Mouse (Mus musculus) midbrain, postnatal 0 days (tissue): ENCODE measurements at regions not wholly inside any gene's neighbourhood (a gene's known extent, or its start where the extent isn't known, plus 50 kb on each side); places are given as distances from the start of the nearest gene placed in this dataset.

Experiments used
- ATAC-seq: fragments of 200-750 bp; cut with Nextera tagmentation; 2 replicates; pipeline ENCODE4 v1.8.0; 2017; ENCODE audit warnings: moderate number of reproducible peaks, mild to moderate bottlenecking, moderate TSS enrichment, moderate library complexity; ENCODE audit not compliant: low FRiP score
- DNase-seq: peaks from one replicate; pipeline ENCODE4 v3.0.0-alpha.2; 2015; ENCODE audit warnings: low spot score
- H3K27ac ChIP-seq: fragments of 300-500 bp; sonication (generic); 2 replicates; pipeline ENCODE4 v1.5.1; 2014; ENCODE audit warnings: low read depth, mild to moderate bottlenecking, low read length, mixed read lengths
- H3K27me3 ChIP-seq: fragments of 300-500 bp; sonication (generic); 2 replicates; pipeline ENCODE4 v1.6.1; 2014; ENCODE audit warnings: low read length, control low read depth, mixed read lengths; ENCODE audit not compliant: insufficient read depth
- H3K36me3 ChIP-seq: fragments of 300-500 bp; sonication (generic); 2 replicates; pipeline ENCODE4 v1.6.1; 2014; ENCODE audit warnings: low read length, control low read depth, mixed read lengths; ENCODE audit not compliant: insufficient read depth
- H3K4me1 ChIP-seq: fragments of 300-500 bp; sonication (generic); 2 replicates; pipeline ENCODE4 v1.6.1; 2014; ENCODE audit warnings: mild to moderate bottlenecking, control low read depth, antibody characterized with exemption, low read length, mixed read lengths; ENCODE audit not compliant: insufficient read depth
- H3K4me2 ChIP-seq: fragments of 300-500 bp; sonication (generic); 2 replicates; pipeline ENCODE4 v1.6.1; 2014; ENCODE audit warnings: low read depth, mild to moderate bottlenecking, low read length, mixed read lengths; ENCODE audit not compliant: poor library complexity, severe bottlenecking
- H3K4me3 ChIP-seq: fragments of 300-500 bp; sonication (generic); 2 replicates; pipeline ENCODE4 v1.5.1; 2014; ENCODE audit warnings: low read depth, mild to moderate bottlenecking, low read length, moderate library complexity
- H3K9ac ChIP-seq: fragments of 300-500 bp; sonication (generic); replicated peaks from 2 replicates; pipeline ENCODE4 v1.6.1; 2014; ENCODE audit warnings: mild to moderate bottlenecking, low read length, moderate library complexity, mixed read lengths; ENCODE audit not compliant: poor library complexity, severe bottlenecking
- H3K9me3 ChIP-seq: fragments of 300-500 bp; sonication (generic); 2 replicates; pipeline ENCODE4 v1.6.1; 2016; ENCODE audit warnings: low read length, control low read depth
- CTCF ChIP-seq: IDR thresholded peaks from 2 replicates; pipeline ENCODE4 v1.5.1; 2016; ENCODE audit warnings: antibody characterized with exemption, mild to moderate bottlenecking
- WGBS: fragments of 180-500 bp; shearing (Covaris S2); extraction: QIAGEN DNeasy Blood & Tissue Kit; methylation state at CpG from one replicate; pipeline ENCODE4 v1.1.7; 2014; 5-methylcytosine and 5-hydroxymethylcytosine counted together

GRCm38 (mm10) chr7:87113654-87114053 lies 117.7 kb downstream of the Vmn2r79 start:
- H3K9me3 ChIP-seq = no peaks in the 10 kb centered on the region
- H3K27me3 ChIP-seq = no peaks in the 10 kb centered on the region
- ATAC-seq (peak; percentile 17; the same call in 1 of the 2 replicates), DNase-seq (peak; percentile 92)
- H3K9ac ChIP-seq = no peak overlapping the region
- no peaks in the 10 kb centered on the region for H3K4me1 ChIP-seq
- no peak overlapping the region for H3K27ac ChIP-seq
- TF ChIP-seq CTCF = peak; percentile 88
- no peaks in the 10 kb centered on the region for H3K36me3 ChIP-seq
- WGBS = 3% methylated on average over 4 of the region's 4 CpGs
- H3K4me2 ChIP-seq = no peak overlapping the region
- H3K4me3 ChIP-seq = no peak overlapping the region

- Histone ChIP-seq H3K9me3 (no peaks in the 10 kb centered on the region), H3K4me1 (no peaks in the 10 kb centered on the region), H3K4me2 (no peak overlapping the region), H3K9ac (no peak overlapping the region), H3K4me3 (no peak overlapping the region), H3K27me3 (no peaks in the 10 kb centered on the region), H3K27ac (no peak overlapping the region), H3K36me3 (no peaks in the 10 kb centered on the region)
- ATAC-seq (no peak), DNase-seq (no peak)
- 94% methylated on average over 1 of the region's 1 CpGs for WGBS
- TF ChIP-seq CTCF = no peak
Observed at GRCm38 (mm10) chr7:87122516-87122915, 123.4 kb upstream of the Nox4 start.

GRCm38 (mm10) chr7:87145896-87146295 lies 100.0 kb upstream of the Nox4 start:
- no peak overlapping the region for H3K4me2 ChIP-seq
- H3K9me3 ChIP-seq = no peaks in the 10 kb centered on the region
- H3K36me3 ChIP-seq = no peaks in the 10 kb centered on the region
- no peaks in the 10 kb centered on the region for H3K27me3 ChIP-seq
- H3K9ac ChIP-seq = no peak overlapping the region
- no peaks in the 10 kb centered on the region for H3K4me1 ChIP-seq
- no peak overlapping the region for H3K4me3 ChIP-seq
- ATAC-seq = no peak
- no peak overlapping the region for H3K27ac ChIP-seq
- 84% methylated on average over 1 of the region's 1 CpGs for WGBS
- no peak for TF ChIP-seq CTCF
- DNase-seq = no peak

GRCm38 (mm10) chr7:87147703-87148102 lies 98.2 kb upstream of the Nox4 start:
- Histone ChIP-seq H3K36me3 (no peaks in the 10 kb centered on the region), H3K9ac (no peak overlapping the region), H3K4me3 (no peak overlapping the region), H3K27ac (no peak overlapping the region), H3K9me3 (no peaks in the 10 kb centered on the region), H3K27me3 (no peaks in the 10 kb centered on the region), H3K4me2 (no peak overlapping the region), H3K4me1 (no peaks in the 10 kb centered on the region)
- 70% methylated on average over 3 of the region's 3 CpGs for WGBS
- no peak for ATAC-seq
- no peak for DNase-seq
- TF ChIP-seq CTCF = no peak

- WGBS = 24% methylated on average over 1 of the region's 1 CpGs
Observed at GRCm38 (mm10) chr7:87148681-87149080, 97.2 kb upstream of the Nox4 start.

GRCm38 (mm10) chr7:87150991-87151390 lies 94.9 kb upstream of the Nox4 start:
- Histone ChIP-seq H3K4me3 (no peak overlapping the region), H3K4me2 (no peak overlapping the region), H3K27ac (no peak overlapping the region), H3K36me3 (no peaks in the 10 kb centered on the region), H3K27me3 (no peaks in the 10 kb centered on the region), H3K4me1 (no peaks in the 10 kb centered on the region), H3K9ac (no peak overlapping the region), H3K9me3 (no peaks in the 10 kb centered on the region)
- ATAC-seq = no peak
- no peak for DNase-seq
- TF ChIP-seq CTCF = no peak

More at GRCm38 (mm10) chr7:87148681-87149080, 97.2 kb upstream of the Nox4 start:
- H3K27me3 ChIP-seq = no peaks in the 10 kb centered on the region
- no peak overlapping the region for H3K4me3 ChIP-seq
- H3K27ac ChIP-seq = no peak overlapping the region
- no peak overlapping the region for H3K4me2 ChIP-seq
- no peak for DNase-seq
- no peaks in the 10 kb centered on the region for H3K36me3 ChIP-seq
- H3K4me1 ChIP-seq = no peaks in the 10 kb centered on the region
- no peak for ATAC-seq
- no peak for TF ChIP-seq CTCF
- H3K9ac ChIP-seq = no peak overlapping the region
- no peaks in the 10 kb centered on the region for H3K9me3 ChIP-seq
